Mouse (Mus musculus): ENCODE results near the gene Rbks.

Gene Rbks

DNA sequence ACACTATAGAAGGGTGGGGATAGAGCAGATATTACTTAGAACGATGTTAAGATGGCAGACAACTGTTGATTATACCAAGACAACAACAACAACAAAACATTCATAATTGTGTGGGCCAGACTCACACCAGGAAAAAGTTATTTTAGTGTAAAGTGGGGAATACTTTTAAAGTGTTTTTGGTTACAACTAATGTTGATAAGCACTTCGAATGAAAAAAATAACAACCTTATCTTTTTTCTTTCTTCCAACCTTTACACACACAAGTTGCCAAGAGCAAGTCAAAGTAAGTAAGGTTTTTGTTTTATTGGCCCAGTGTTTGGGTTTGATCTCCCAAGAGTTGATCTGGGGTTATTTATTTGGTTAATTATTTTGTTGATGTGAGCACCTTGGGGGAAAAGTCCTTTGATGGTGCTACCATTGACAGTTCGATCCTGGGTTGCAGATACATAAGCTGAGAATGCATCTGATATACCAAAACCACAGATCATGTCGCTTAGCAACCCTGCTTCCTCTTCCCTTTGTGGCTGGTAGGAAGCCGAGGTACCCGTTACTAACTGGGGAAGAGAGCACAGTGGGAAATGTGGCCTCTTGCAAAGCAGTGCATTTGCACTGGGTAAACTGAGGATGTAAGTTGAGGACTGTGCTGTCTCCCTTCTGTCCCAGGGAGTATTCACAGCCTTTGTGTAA, 82.9 kb downstream of the Rbks start:
- DNase-seq, result no peak

GRCm38 (mm10) chr5:31613852-31614286, 83.6 kb downstream of the Rbks start:
- DNase-seq, result peak; percentile 82 to 84

DNA sequence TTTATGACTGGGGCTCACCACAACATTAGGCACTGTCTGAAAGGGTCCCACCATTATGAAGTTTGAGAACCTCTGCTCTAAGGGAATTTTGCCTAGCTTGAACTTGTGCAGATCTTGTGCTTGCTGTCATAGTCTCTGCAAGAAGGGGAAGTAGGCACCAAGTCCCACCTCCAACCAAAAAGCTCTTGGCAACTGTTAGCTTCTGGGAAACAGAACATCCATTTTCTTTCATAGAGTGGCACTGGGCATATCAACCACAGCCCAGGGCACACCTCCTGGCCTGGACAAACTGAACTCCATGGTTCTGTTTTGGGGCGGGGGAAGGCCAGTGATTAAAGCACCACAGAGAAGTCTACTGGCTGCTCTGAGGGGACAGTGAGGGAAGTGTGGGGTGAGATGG, 86.2 kb downstream of the Rbks start:
- no peak for DNase-seq

DNA sequence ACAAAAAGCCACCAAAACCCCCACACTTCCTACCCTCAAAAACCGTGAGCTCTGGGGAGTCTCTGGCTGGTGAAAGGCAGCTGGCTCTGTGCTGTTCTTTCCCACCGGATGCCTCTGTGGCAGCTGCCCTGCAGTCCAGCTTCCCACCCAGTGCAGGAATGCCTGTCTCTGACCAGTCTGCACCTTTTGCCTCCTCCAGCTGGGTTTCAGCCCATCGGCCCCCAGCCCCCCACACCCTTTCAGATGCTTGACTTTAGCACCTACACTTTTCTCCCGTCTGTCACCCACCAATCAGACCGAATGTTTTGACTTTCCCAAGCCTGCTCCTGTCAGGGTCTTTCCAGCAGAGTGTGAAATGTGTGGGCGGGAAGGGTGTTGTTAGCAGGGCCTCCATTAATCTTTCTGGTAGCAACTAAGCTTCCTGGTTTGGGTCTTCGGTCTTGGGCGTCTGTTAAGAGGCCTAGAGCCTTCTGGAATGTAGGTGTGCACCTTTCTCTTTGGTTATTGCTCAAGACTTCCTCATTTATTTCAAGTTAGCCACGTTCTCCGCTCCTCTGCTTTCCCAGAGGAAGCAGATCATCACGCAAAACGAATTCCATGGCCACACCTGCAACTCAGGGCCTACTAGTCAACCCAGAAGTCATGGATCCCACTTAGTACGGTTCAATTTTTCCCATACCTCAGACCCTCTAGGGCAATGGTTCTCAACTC, 86.9 kb downstream of the Rbks start:
- DNase-seq, result no peak

DNA sequence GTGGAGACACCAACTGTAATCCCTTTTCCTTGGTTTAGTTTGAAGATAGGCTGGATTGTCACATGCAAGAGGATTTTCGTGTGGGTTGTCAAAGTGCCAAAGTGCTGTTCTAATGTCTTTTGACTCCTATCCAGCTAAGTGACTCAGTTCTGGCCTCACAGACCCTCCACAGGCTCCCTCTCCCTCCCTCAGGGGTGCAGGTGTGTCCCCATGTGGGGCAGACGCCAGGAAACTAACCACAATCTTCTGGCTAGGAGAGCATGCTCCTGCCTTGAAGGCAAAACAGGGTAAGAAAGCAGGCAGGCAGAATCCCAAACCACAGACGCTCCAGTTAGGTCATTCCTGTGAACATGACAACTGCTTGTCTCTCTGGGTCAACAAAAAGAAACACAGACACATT, 91.3 kb downstream of the Rbks start:
- no peak for DNase-seq

DNA sequence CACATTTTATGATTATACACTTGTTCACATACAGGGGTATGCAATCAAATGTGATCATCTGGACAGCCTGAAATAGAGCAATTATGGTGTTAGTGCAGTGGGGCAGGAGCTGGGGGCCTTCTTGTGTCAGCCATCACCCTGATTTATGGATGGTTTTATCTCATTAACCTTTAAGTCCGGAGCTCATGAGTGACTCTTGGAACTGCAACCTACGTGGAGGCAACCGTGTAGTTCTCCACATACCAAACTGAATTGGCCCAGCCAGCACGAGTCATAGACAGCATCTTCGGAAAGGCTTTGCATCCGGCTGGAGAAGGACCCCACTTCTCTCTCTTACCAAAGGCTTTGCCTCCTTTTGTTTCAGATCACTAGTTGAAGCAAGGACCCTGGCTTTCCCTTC, 93.7 kb downstream of the Rbks start:
- no peak for DNase-seq

DNA sequence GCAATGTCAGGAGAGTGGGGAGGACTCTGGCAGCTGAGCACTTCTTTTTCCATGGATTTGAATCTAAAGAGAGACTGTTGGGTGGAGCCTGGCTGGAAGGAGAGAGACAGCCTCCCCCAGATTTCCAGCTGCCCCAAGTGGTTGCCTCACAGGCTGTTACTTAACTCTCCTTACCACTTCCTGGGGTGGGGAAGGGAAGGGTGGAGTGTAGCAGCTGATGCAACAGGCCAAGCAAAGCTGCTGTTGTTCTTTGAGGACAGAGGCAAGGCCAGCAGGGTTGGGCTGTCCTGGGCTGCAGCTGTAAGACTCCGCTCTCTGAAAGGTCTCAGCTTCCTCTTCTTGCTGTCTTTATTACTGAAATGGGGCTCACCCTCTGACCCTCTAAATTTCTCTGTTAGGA, 95.0 kb downstream of the Rbks start:
- DNase-seq, result no peak

DNA sequence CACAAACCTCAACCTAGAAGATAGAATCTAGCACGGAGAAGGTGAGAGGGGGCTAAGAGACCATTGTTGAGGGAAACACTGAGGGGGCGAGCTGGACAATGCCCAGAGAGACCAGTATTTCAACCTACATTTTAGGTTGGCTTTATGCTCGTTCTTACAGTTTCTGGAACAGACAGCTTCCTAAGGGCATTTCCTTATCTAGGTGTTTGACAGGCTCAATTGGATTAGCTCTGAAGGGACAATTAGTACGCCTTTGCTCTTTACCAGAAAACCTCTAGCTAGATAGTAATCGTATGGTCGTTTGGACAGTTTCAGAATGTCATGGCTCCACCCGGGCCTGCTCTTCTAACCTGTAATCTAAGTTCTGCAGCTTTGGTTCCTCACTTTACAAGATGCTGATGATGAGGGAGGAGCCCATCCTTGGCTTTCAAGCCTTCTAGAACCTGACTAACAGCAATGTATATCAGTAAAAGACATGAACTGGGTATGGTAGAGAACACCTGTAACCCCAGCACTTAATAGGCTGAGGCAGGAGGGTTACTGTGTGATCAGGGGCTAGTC, 96.2 kb downstream of the Rbks start:
- no peak for DNase-seq

DNA sequence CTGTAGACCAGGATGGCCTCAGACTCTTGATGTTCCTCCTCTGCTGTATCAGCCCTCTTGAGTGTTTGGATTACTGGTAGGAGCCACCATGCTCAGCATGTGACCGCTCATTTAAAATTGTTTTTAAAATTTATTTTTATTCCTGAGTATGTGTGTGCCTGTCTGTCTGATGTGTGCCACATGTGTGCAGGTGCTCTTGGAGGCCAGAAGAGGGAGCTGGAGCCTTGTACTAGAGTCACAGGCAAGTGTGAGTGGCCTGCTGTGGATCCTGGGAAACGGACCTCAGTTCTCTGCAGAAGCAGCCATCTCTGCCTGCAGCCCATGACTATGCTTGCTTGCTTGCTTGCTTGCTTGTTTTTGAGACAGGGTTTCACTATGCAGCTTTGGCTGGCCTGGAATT, 98.3 kb downstream of the Rbks start:
- no peak for DNase-seq

DNA sequence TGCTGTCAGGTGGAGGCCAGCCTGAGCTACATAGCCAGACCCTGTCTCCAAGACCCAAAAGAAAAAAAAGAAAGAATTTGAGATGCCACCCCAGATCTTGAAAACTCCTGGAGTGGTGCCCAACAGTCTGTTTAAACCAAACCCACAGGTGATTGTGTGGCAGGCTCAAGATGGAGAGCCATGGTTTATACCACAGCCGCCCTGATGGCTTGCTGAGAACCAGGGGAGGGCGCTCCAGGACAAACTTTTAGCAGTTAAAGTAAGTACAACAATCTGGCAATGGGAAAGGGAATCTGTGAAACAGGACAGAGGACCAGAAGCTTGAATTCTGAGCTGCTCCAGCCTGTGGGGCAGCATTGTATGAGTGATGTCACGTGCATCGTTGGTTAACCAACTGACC, 98.8 kb downstream of the Rbks start:
- peak; percentile 28 to 47 for DNase-seq

DNA sequence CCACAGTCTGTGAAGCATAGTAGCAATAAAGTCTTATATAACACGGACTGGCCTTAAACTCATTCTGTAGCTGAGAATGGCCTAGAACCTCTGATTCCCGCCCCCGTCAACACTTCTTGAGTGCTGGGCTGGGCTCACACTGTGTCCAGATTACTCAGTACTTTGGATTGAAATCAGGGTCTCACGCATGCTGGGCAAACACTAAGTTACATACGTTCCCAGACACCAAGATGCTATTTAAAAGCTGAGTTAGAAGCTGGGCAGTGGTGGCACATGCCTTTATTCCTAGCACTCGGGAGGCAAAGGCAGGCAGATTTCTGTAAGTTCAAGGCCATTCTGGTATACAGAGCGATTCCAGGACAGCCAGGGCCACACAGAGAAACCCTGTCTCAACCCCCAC, 99.3 kb downstream of the Rbks start:
- DNase-seq, result no peak

- DNase-seq, result no peak
These were observed 99.9 kb downstream of the Rbks start for GRCm38 (mm10) chr5:31597430-31597944.

DNA sequence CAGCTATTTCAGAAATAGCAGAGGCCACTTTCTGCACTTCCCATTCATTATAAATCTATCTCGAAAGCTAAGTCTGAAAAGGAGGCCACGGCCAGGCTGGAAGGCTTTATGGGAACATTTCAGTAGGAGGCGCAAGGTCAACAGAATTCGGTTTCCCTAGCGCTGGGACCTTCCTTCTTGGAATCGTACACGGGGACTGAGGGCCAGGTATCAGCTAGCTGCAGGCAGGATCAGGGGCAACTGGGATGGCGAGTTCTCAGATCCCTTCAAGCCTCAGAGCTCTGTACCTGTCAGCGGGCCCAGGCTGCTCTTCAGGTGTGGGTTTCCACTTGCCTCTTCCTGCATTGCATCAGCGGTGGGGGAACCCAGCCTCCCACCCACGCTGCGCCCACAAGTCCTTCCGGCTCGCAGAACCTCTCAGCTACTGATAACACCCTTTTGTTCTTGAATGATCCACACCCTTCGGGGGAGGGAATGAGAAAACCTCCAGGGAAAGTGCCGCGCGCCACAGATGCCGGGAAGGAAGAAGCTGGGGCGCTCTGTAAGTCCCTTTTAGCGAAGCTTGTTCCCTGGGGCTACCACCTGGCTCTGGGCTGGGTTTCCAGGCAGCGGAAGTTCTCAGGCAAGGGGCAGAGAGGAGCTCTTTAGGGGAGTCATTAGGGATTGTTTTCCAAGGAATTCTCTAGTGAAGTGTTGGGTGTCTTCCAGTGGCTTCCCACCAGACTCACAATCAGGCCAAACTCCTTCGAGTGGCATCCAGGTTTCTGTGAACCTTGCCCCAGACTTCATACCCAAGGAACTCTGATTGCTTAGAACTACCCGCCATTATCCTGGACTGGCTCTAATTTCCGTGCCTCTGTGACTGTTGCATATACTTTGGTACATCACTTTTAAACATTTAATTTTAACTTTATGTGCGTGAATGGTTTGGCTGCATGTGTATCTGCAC, 100.7 kb downstream of the Rbks start, which contains the start of gene Mrpl33:
Gene Mrpl33, plus strand, starts transcription at position 455 of the 949 bp plus-strand sequence.
- peak; percentile 59 to 67 for DNase-seq

- DNase-seq, result no peak
These were observed 101.6 kb downstream of the Rbks start for GRCm38 (mm10) chr5:31595868-31596267.

DNA sequence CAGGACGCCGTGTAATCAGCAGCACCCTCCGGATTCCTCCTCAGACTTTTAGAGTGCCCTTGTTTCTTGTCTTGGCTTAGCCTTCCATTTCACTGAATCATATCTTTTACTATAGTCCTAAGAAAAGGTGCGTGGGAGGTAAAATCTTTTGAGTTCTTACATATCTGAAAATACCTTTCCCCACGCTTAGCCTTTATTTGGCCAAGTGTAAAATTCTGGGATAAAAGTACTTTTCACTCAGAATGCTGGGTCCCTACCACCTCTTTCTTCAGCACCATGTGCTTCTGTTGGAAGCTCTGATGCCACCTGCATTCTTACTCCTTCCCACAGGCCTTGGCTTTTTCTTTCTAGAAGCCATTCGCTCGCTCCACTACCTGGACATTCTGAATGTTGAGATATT, 106.3 kb downstream of the Rbks start:
- DNase-seq, result no peak

DNA sequence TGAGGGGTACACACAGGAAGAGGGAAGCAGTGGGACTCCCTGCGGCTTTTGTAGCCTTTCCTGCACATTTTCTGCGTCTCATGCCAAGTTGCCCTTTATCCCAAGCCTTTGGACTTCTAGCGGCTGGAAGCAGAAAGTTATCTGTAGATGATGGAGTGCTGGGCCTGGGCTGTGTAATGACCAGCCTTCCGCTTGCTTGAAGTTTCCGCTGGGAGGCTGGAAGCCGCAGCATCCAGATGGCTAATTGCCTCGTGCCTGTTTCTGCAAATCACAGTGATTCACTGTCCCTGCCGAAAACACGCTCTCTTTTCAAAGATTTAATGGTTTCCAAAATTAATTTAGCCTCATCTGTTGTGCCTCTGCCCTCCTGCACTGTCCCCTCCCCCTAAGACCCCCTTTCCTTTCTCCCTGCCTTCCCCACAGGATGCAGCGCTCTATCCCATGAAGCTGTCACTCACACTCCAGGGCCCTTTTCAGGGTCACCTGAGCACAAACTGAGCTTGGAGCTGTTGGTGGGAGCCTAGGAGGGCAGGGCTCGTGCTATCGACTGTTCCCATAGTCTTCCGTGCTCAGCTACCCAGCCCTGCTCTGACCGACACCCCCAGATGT, 107.6 kb downstream of the Rbks start:
- no peak for DNase-seq

- peak in 1 of 2 experiments; percentile 28 for DNase-seq
These were observed 108.8 kb downstream of the Rbks start for GRCm38 (mm10) chr5:31588672-31589071.

DNA sequence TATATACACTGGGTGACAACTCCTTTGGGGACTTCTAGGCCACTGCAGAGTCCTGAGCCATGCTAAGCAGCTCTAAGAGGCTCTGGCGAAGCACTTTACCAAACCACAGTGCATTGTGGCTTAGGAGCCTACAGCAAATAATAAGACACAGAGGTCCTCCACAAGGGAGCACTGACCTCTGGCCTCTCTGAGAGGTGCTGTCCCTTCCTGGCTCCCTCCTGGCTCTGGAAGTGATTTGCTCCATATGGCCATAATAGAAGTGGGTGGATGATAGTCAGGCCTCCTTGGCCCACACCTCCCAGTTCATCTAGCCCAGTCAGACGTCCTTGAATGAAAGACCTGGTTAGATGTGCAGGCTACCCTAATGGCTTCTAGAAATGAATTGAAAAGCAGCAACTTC, 109.4 kb downstream of the Rbks start:
- DNase-seq, result no peak

DNA sequence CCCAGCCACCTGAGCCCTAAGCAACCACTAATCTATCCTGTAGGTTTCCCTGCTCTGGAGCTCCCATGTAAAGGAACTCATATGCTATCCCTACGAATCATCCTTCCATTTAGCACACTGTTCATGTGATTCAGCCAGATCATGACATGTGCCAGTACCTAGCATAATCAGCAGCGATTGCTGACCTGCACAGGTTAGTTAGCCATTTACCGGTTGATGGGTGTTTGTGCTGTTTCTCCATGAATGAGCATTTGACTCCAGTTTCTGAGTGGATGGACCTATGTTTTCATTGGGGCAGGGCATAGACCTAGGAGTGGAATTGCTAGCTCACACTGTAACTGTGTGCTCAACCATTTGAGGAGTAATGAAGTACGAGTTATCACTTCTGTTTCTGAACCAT, 111.9 kb downstream of the Rbks start:
- no peak for DNase-seq

DNA sequence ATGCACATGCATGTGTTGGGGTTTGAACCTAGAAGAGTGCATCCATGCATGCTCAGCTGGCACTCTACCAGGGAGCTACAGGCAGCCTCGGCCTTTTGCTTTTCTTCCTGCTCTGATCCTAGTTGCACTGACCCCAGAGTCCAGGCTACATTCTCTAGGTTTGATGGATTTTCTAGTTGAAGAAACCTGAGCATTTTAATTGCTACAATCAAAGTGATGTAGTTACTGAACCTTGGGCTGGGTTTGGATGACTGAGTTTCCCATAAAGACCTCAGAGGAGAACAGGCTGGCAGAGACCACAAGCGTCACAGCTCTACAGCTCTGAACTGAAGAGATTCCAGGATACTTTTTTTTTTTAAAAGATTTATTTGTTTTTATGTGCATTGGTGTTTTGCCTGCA, 114.2 kb downstream of the Rbks start:
- no peak for DNase-seq

DNA sequence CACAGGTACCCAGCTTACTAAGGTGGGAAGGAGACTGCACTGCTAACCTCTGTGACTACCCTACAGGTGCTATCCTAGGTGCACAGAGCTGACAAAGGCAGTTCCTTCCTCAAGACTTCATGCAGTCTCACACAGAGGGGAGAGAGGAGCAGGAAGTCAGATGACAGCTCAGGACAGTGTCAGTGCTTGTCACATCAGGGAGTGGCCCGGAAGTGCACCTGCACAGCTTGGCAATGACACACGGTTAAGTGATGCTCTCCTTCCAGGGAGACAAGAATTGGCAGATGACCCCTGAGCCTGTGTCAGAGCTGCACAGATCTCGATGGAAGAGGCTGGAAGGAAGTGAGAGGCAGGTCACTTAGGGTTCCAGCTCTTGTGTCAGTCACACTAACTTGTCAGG, 115.5 kb downstream of the Rbks start:
- no peak for DNase-seq

DNA sequence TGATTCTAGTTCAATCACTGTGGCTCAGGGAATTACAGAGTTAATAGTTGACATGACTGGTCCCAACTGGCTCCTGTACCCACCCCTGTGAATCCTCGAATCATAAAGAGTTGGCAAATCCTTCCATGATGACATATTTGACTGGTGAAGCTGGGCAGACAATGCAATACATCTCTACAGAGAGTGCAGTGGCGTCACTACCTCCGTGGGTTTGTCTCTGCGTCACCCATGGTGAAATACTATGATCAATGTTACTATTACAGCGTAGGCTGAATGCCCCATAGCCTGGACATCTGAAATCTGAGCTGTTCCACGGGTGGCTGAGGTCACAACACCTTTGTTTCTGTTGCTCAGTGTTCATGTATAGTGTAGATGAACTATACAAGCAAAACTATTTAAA, 116.2 kb downstream of the Rbks start:
- DNase-seq, result no peak

Measured in cerebellum, postnatal 14 days (tissue).